Mouse (Mus musculus) cerebellum, adult 11-12 months (tissue): Measurements from ENCODE around the gene Pdss2.
"Not testable (repeated sequence)": the region's sequence is repeated elsewhere in the genome, so short reads cannot be mapped to it uniquely, and the experiment has no call there.

Source experiments
- DNase-seq: peaks from one replicate; pipeline ENCODE4 v3.0.0; 2022

Gene Pdss2

GRCm38 (mm10) chr10:43378279-43378678 lies 157.0 kb downstream of the Pdss2 start:
- DNase-seq, result peak; percentile 45

- no peak for DNase-seq
Measured at GRCm38 (mm10) chr10:43378732-43379644, 157.7 kb downstream of the Pdss2 start.

GRCm38 (mm10) chr10:43382660-43383059 lies 161.4 kb downstream of the Pdss2 start:
- DNase-seq, result no peak

GRCm38 (mm10) chr10:43384623-43385022 lies 163.3 kb downstream of the Pdss2 start:
- no peak for DNase-seq

GRCm38 (mm10) chr10:43392921-43393320 lies 171.6 kb downstream of the Pdss2 start:
- no peak for DNase-seq

- DNase-seq, result no peak
Measured at GRCm38 (mm10) chr10:43393818-43394217, 172.5 kb downstream of the Pdss2 start.

- no peak for DNase-seq
Measured at GRCm38 (mm10) chr10:43395824-43396223, 174.5 kb downstream of the Pdss2 start.

GRCm38 (mm10) chr10:43399596-43400316 lies 178.5 kb downstream of the Pdss2 start:
- DNase-seq, result no peak

GRCm38 (mm10) chr10:43406107-43406506 lies 184.8 kb downstream of the Pdss2 start:
- no peak for DNase-seq

GRCm38 (mm10) chr10:43406885-43407284 lies 185.6 kb downstream of the Pdss2 start:
- no peak for DNase-seq

- no peak for DNase-seq
Measured at GRCm38 (mm10) chr10:43409506-43410230, 188.4 kb downstream of the Pdss2 start.

GRCm38 (mm10) chr10:43411164-43411563 lies 189.9 kb downstream of the Pdss2 start:
- DNase-seq, result not testable (repeated sequence)

GRCm38 (mm10) chr10:43417346-43417745 lies 196.1 kb downstream of the Pdss2 start:
- DNase-seq, result no peak

GRCm38 (mm10) chr10:43420660-43421413 lies 199.6 kb downstream of the Pdss2 start:
- DNase-seq, result no peak

GRCm38 (mm10) chr10:43422061-43422770 lies 200.9 kb downstream of the Pdss2 start:
- DNase-seq, result no peak

GRCm38 (mm10) chr10:43424545-43424944 lies 203.3 kb downstream of the Pdss2 start:
- DNase-seq, result no peak

- DNase-seq, result no peak
Measured at GRCm38 (mm10) chr10:43430606-43431005, 209.3 kb downstream of the Pdss2 start.

- no peak for DNase-seq
Measured at GRCm38 (mm10) chr10:43434326-43434725, 213.0 kb downstream of the Pdss2 start.

GRCm38 (mm10) chr10:43435757-43436156 lies 214.5 kb downstream of the Pdss2 start:
- DNase-seq, result no peak

- DNase-seq, result no peak
Measured at GRCm38 (mm10) chr10:43439492-43439941, 218.2 kb downstream of the Pdss2 start.

- no peak for DNase-seq
Measured at GRCm38 (mm10) chr10:43440050-43440449, 218.8 kb downstream of the Pdss2 start.
